Comparison of ENCODE assay signal across 10 mouse cellular contexts in the genomic region with DNA sequence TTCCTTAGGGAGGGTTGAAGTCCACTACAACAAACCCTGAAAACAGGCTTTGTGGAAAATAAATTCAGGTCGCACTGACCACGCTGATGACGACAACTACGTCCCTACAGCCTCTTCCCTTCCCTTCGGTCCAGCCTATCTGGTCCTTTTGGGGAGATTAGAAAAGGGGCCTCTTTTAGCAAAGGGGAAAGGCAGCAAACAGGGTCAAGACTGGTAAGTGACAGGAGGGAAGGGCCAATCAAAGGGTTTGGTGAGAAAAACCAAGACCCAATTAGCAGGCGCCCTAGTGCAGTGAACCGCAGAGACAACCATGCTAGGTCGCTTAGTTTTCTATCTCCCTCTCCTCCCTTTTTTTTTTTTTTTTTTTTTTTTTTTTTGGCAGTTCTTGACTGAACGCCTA.
DNase-seq lines count a peak whose midpoint lies in the region; ATAC-seq and TF ChIP-seq lines count a peak whose summit lies in the region.
"Had no signal": no experiment of that assay in that cellular context is flagged by ENCODE, and none has a peak within 500 bp of the region (broad histone marks: within the 10 kb centered on the region; RNA-seq: fewer than 3 reads in every experiment).

No protein-coding gene starts in this region.

- no peak for TF ChIP-seq CTCF in forebrain, postnatal 0 days (IDR thresholded peaks at IDR 0.05; ENCODE audit: low read depth)

- 0 out of 2 replicates have a peak, but pooled peaks cover 6% of the 10 kb centered on the region for H3K4me1 ChIP-seq in forebrain, postnatal 0 days (ENCODE audit: insufficient read depth)
- 0 out of 2 replicates have a peak, but pooled peaks cover 2% of the 10 kb centered on the region for H3K4me1 ChIP-seq in forebrain, embryonic 14.5 days (ENCODE audit: control insufficient read depth, insufficient read depth, low read length)
- H3K4me1 ChIP-seq in liver, embryonic 16.5 days (ENCODE audit: control insufficient read depth, low read depth, low read length), result peaks cover 21% of the 10 kb centered on the region

- H3K27ac ChIP-seq in forebrain, postnatal 0 days (ENCODE audit: low read depth, low read length), result no peak overlapping the region
- H3K27ac ChIP-seq in forebrain, embryonic 14.5 days (ENCODE audit: low read depth, low read length), result no peak overlapping the region
- H3K27ac ChIP-seq in liver, embryonic 16.5 days (ENCODE audit: low read length), result no peak overlapping the region
- H3K27ac ChIP-seq: embryonic facial prominence, embryonic 15.5 days; heart, adult 2 months had no signal

- H3K9me3 ChIP-seq in forebrain, postnatal 0 days (ENCODE audit: low read length), result no peaks in the 10 kb centered on the region
- no peaks in the 10 kb centered on the region for H3K9me3 ChIP-seq in forebrain, embryonic 14.5 days (replicated peaks; ENCODE audit: control insufficient read depth, low read length)
- H3K9me3 ChIP-seq in liver, embryonic 16.5 days (replicated peaks; ENCODE audit: control insufficient read depth, low read length), result no peaks in the 10 kb centered on the region
- H3K9me3 ChIP-seq: embryonic facial prominence, embryonic 15.5 days had no signal

- no peak overlapping the region for H3K4me3 ChIP-seq in forebrain, postnatal 0 days (ENCODE audit: low read depth, low read length)
- H3K4me3 ChIP-seq in forebrain, embryonic 14.5 days (ENCODE audit: low read depth, low read length), result no peak overlapping the region
- no peak overlapping the region for H3K4me3 ChIP-seq in liver, embryonic 16.5 days (ENCODE audit: low read depth, low read length)
- H3K4me3 ChIP-seq: embryonic facial prominence, embryonic 15.5 days; heart, adult 2 months had no signal

- H3K27me3 ChIP-seq in forebrain, postnatal 0 days (ENCODE audit: insufficient read depth, low read length), result no peaks in the 10 kb centered on the region
- H3K27me3 ChIP-seq in forebrain, embryonic 14.5 days (replicated peaks; ENCODE audit: control insufficient read depth, insufficient read depth, low read length), result no peaks in the 10 kb centered on the region
- no peaks in the 10 kb centered on the region for H3K27me3 ChIP-seq in liver, embryonic 16.5 days (ENCODE audit: control insufficient read depth, insufficient read depth, low read depth, low read length)

- 59% methylated on average over 9 of the region's 9 CpGs for WGBS in forebrain, postnatal 0 days
- WGBS in forebrain, embryonic 14.5 days, result 52% methylated on average over 9 of the region's 9 CpGs
- 33% methylated on average over 9 of the region's 9 CpGs for WGBS in liver, embryonic 16.5 days (ENCODE audit: insufficient replicate concordance)

- H3K9ac ChIP-seq in forebrain, postnatal 0 days, result no peak overlapping the region
- H3K9ac ChIP-seq in forebrain, embryonic 14.5 days (ENCODE audit: low read length), result no peak overlapping the region
- H3K9ac ChIP-seq in liver, embryonic 16.5 days (ENCODE audit: low read depth, low read length), result no peak overlapping the region
- H3K9ac ChIP-seq: embryonic facial prominence, embryonic 15.5 days had no signal

- DNase-seq in forebrain, postnatal 0 days, result no peak
- no peak for DNase-seq in forebrain, embryonic 14.5 days (ENCODE audit: low spot score)
- DNase-seq in kidney, adult 9 months, result peak; percentile 39
- no peak for DNase-seq in kidney, postnatal 10 days
- peak; percentile 13 for DNase-seq in R1 (ENCODE audit: low read depth, low spot score)
- DNase-seq: heart, adult 2 months had no signal

- ATAC-seq in forebrain, postnatal 0 days, result peak; percentile 25; the same call in 1 of the 2 replicates
- ATAC-seq in forebrain, embryonic 14.5 days, result no peak
- ATAC-seq in liver, embryonic 16.5 days (ENCODE audit: low read depth), result peak; percentile 67
- no peak for ATAC-seq in megakaryocyte, adult 5-6 weeks (ENCODE audit: poor library complexity, severe bottlenecking)
- ATAC-seq: inflammation-experienced regulatory T-cells, adult 6 months had no signal

- no peak overlapping the region for H3K4me2 ChIP-seq in forebrain, postnatal 0 days (ENCODE audit: low read depth)
- H3K4me2 ChIP-seq in forebrain, embryonic 14.5 days (ENCODE audit: low read length), result no peak overlapping the region
- peak overlapping the region; percentile 1 for H3K4me2 ChIP-seq in liver, embryonic 16.5 days (ENCODE audit: low read depth, low read length)
- H3K4me2 ChIP-seq: embryonic facial prominence, embryonic 15.5 days had no signal

- no peaks in the 10 kb centered on the region for H3K36me3 ChIP-seq in forebrain, postnatal 0 days (ENCODE audit: insufficient read depth)
- no peaks in the 10 kb centered on the region for H3K36me3 ChIP-seq in forebrain, embryonic 14.5 days (ENCODE audit: control insufficient read depth, insufficient read depth, low read length)
- no peaks in the 10 kb centered on the region for H3K36me3 ChIP-seq in liver, embryonic 16.5 days (ENCODE audit: control insufficient read depth, insufficient read depth)
- H3K36me3 ChIP-seq: embryonic facial prominence, embryonic 15.5 days had no signal

Comparison
In these comparisons a context has a peak if more than half of its experiments do, and no peak if none do; other contexts are left out.
1. ATAC-seq: peak in forebrain, postnatal 0 days (single experiment) and liver, embryonic 16.5 days (single experiment); none in forebrain, embryonic 14.5 days (single experiment) and megakaryocyte, adult 5-6 weeks (single experiment).
2. DNase-seq: peak in kidney, adult 9 months (single experiment) and R1 (single experiment); none in forebrain, postnatal 0 days (single experiment), forebrain, embryonic 14.5 days (single experiment) and kidney, postnatal 10 days (single experiment).